Mouse (Mus musculus): ENCODE measurements around the gene Jph2. TPM values are rescaled to one million over a fixed set of nuclear protein-coding genes. Genes with fewer than 3 reads are reported as not detected.
A peak's percentile ranks its signal among the peaks of the same experiment; 100 is the strongest.

Gene Jph2
- polyA plus RNA-seq, 1 experiment = 0.52 TPM

DNA sequence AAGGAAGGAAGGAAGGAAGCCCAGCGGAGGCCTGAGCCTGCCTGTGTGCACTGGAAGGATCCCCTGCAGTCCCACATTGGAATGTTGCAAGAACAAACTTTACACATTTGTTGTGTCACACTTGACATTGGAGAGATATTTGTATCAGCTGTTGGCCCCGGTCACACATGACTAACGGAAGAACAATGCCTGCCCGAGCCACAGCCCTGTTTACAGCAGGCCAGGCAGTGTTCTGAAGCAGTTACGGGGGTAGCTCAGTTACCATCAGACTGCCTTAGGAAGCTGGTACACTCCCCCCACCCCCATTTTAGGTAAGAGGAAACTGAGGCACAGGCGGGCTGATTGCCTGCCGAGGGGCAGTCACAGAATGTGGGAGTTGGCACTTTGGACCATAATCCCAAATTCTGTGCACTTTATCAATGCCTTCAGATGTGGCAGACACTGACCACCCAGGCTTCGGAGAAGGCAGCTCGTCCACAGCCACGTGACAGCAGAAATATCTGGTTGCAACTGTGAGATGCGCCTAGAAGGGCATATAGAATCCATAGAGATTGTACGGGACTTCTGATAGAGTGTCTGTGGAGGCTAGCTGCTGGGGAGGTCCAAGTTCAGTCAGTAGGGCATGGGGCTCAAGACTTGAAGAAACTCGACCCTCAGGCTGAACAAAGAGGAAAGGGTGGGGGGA lies 52.7 kb downstream of the Jph2 start:
- TF ChIP-seq POLR2A (IDR thresholded peaks at IDR 0.05; ENCODE audit: borderline replicate concordance, insufficient read depth, low read length) (no peak), CTCF (IDR thresholded peaks at IDR 0.05; ENCODE audit: borderline replicate concordance, insufficient read depth, low read depth, low read length) (no peak)
- no peaks in the 10 kb centered on the region; the same call in 1 of the 2 replicates for H3K27me3 ChIP-seq (ENCODE audit: control insufficient read depth, insufficient read depth, low read length)
- 73% methylated on average over 13 of the region's 13 CpGs for WGBS
- no peak overlapping the region for H3K27ac ChIP-seq (ENCODE audit: insufficient read depth, low read length)
- no peak overlapping the region for H3K4me3 ChIP-seq (replicated peaks; ENCODE audit: insufficient read depth, low read depth, low read length)
- H3K4me1 ChIP-seq (ENCODE audit: control insufficient read depth, insufficient read depth, low read length) = no peaks in the 10 kb centered on the region
- no peak for DNase-seq

DNA sequence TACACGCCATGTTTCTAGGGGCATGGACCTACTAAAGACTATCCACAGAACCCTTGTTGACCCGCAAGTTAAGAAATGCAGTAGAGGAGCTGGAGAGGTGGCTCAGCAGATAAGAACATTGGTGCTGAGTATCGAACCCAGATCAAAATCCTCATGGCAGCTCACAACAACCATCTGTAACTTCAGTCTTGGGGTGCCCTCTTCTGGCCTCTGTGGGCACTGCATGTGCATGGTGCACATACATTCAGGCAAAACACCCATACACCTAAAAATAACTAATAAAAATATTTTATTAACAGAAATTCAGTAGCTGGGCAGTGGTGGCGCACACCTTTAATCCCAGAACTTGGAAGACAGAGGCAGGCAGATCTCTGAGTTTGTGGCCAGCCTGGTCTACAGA lies 54.1 kb downstream of the Jph2 start:
- peak in 1 of 2 experiments; percentile 13 for DNase-seq
- 83% methylated on average over 4 of the region's 4 CpGs for WGBS
- TF ChIP-seq POLR2A (IDR thresholded peaks at IDR 0.05; ENCODE audit: borderline replicate concordance, insufficient read depth, low read length) (no peak), CTCF (IDR thresholded peaks at IDR 0.05; ENCODE audit: borderline replicate concordance, insufficient read depth, low read depth, low read length) (peak; percentile 35; the same call in 1 of the 2 replicates)

DNA sequence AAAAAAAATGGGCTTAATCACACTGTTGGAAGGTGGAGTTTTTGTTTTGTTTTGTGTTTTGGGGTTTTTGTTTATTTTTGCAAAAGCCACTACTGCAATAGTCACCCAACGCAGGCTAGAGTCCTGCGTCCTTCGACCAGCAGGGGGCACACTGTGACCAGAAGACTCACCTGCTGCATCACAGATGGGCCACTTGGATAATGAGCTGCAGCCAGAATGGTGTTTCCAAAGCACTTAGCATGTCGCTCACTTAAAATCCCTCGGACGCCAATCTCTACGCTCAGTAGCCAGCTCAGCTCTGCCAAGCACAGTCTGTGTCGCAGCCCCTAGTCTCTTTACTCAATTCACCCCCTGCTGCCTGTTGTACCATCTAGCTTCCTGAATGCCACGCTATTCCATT lies 57.5 kb downstream of the Jph2 start:
- DNase-seq = peak; percentile 42 to 56
- H3K4me3 ChIP-seq (replicated peaks; ENCODE audit: insufficient read depth, low read depth, low read length) = no peak overlapping the region
- H3K4me1 ChIP-seq (ENCODE audit: control insufficient read depth, insufficient read depth, low read length) = no peaks in the 10 kb centered on the region
- WGBS = 3% methylated on average over 9 of the region's 9 CpGs
- TF ChIP-seq CTCF (IDR thresholded peaks at IDR 0.05; ENCODE audit: borderline replicate concordance, insufficient read depth, low read depth, low read length) (peak; percentile 94), POLR2A (IDR thresholded peaks at IDR 0.05; ENCODE audit: borderline replicate concordance, insufficient read depth, low read length) (no peak)
- peaks cover 1% of the 10 kb centered on the region; the same call in 1 of the 2 replicates for H3K27me3 ChIP-seq (ENCODE audit: control insufficient read depth, insufficient read depth, low read length)
- no peak overlapping the region for H3K27ac ChIP-seq (ENCODE audit: insufficient read depth, low read length)

More for the DNA sequence above, 54.1 kb downstream of the Jph2 start:
- Histone ChIP-seq H3K27me3 (ENCODE audit: control insufficient read depth, insufficient read depth, low read length) (peaks cover 1% of the 10 kb centered on the region; the same call in 1 of the 2 replicates), H3K27ac (ENCODE audit: insufficient read depth, low read length) (no peak overlapping the region), H3K4me3 (replicated peaks; ENCODE audit: insufficient read depth, low read depth, low read length) (no peak overlapping the region), H3K4me1 (ENCODE audit: control insufficient read depth, insufficient read depth, low read length) (no peaks in the 10 kb centered on the region)

DNA sequence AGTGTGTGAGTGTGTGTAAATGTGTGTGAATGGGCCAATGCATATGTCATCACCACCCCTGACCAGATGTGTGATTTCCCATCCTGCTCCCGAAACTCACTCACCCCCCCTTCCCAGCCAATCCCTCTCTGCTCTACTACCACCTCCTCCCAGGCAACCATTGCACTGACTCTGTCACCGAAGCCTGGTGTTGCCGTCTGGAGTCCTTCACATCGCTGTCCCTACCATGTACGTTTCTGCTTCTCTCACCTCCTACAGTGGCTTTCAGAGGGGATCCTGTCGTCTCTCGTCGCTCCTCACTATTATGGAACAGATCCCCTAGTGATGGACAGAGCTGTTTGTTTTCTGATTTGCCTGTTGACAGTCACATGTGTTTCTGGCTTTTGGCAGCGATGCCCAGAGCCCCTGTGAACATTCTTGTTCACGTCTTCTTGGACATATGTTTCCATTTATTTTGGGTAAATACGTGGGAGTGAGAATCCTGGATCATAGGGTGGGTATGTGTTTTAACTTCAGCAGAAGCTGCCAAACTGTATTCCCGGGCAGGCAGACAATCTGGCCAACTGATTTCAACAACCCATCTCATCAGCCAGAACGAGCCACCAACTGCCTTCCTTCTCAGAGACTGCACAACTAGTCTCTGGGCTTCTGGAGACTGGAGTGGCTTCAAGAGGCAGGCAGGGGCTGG lies 65.3 kb downstream of the Jph2 start:
- TF ChIP-seq POLR2A (IDR thresholded peaks at IDR 0.05; ENCODE audit: borderline replicate concordance, insufficient read depth, low read length) = no peak
- no peak for TF ChIP-seq CTCF (IDR thresholded peaks at IDR 0.05; ENCODE audit: borderline replicate concordance, insufficient read depth, low read depth, low read length)
- peaks cover 13% of the 10 kb centered on the region for H3K4me1 ChIP-seq (ENCODE audit: control insufficient read depth, insufficient read depth, low read length)
- H3K27ac ChIP-seq (ENCODE audit: insufficient read depth, low read length) = no peak overlapping the region
- H3K27me3 ChIP-seq (ENCODE audit: control insufficient read depth, insufficient read depth, low read length) = no peaks in the 10 kb centered on the region
- 15% methylated on average over 13 of the region's 13 CpGs for WGBS
- peak in 1 of 2 experiments; percentile 4 for DNase-seq
- no peak overlapping the region for H3K4me3 ChIP-seq (replicated peaks; ENCODE audit: insufficient read depth, low read depth, low read length)

DNA sequence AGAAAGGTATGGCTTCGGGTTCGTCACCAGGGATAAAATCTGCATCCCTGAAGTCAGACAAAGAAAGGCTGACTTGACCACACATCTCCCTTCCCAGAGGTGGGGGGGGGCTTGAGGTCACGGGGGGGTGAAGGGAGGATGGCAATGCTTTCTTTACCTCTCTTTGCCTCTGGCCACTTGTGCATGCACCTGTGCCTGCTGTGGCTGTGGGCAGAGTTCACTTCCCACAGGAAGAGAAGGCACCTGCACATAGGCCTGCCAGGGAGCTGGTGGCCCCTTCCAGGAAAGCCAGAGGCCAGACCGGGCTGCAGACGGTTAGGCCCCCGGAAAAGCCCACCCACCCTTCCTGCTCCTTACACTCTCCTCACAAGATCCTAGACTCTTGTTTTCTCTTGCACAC lies 66.4 kb downstream of the Jph2 start:
- peaks cover 13% of the 10 kb centered on the region for H3K4me1 ChIP-seq (ENCODE audit: control insufficient read depth, insufficient read depth, low read length)
- H3K4me3 ChIP-seq (replicated peaks; ENCODE audit: insufficient read depth, low read depth, low read length) = no peak overlapping the region
- 83% methylated on average over 6 of the region's 6 CpGs for whole genome bisulfite sequencing
- no peak for TF ChIP-seq CTCF (IDR thresholded peaks at IDR 0.05; ENCODE audit: borderline replicate concordance, insufficient read depth, low read depth, low read length)
- TF ChIP-seq POLR2A (IDR thresholded peaks at IDR 0.05; ENCODE audit: borderline replicate concordance, insufficient read depth, low read length) = no peak
- no peak overlapping the region for H3K27ac ChIP-seq (ENCODE audit: insufficient read depth, low read length)
- H3K27me3 ChIP-seq (ENCODE audit: control insufficient read depth, insufficient read depth, low read length) = no peaks in the 10 kb centered on the region
- no peak for DNase-seq

DNA sequence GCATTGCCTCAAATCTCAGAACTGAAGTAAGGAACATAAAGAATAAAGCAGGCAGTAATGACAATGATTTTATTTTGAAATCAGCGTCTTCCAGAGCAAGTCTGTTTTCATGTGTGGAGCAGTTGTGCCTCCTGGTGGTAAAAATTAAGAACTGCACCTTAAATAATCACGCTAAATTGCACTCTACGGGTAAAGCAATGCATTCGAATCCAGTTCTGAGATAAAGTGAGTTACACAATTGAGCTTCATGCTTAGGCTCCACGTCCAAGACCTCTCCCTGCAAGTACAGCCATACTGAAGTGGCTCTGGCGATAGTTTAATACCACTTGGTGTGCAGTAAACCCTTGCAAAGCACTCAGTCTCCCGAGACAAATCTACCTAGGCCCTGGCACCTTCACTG lies 67.1 kb downstream of the Jph2 start:
- no peak overlapping the region for H3K4me3 ChIP-seq (replicated peaks; ENCODE audit: insufficient read depth, low read depth, low read length)
- 27% methylated on average over 7 of the region's 7 CpGs for WGBS
- no peak for TF ChIP-seq POLR2A (IDR thresholded peaks at IDR 0.05; ENCODE audit: borderline replicate concordance, insufficient read depth, low read length)
- TF ChIP-seq CTCF (IDR thresholded peaks at IDR 0.05; ENCODE audit: borderline replicate concordance, insufficient read depth, low read depth, low read length) = peak; percentile 44; the same call in 1 of the 2 replicates
- H3K27me3 ChIP-seq (ENCODE audit: control insufficient read depth, insufficient read depth, low read length) = no peaks in the 10 kb centered on the region
- H3K4me1 ChIP-seq (ENCODE audit: control insufficient read depth, insufficient read depth, low read length) = peaks cover 13% of the 10 kb centered on the region
- DNase-seq = peak; percentile 11 to 24
- H3K27ac ChIP-seq (ENCODE audit: insufficient read depth, low read length) = no peak overlapping the region

DNA sequence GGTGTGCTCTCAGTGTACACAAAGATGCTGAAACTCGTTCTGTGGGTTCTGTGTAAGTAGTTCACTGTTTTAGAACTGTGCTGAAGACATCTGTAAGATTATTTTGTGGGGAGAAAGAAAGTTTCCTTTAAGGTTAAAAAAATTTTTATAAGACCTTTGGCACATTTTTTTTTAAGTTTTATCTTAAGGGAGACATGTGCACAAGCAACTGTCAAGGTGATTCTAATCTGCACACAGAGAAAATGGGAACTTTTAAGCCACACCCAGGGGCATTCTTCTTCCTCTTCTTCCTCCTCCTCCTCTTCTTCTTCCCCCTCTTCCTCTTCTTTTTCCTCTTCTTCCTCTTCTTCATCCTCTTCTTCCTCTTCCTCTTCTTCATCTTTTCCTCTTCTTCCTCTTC lies 74.6 kb downstream of the Jph2 start:
- Histone ChIP-seq H3K4me3 (replicated peaks; ENCODE audit: insufficient read depth, low read depth, low read length) (no peak overlapping the region), H3K4me1 (ENCODE audit: control insufficient read depth, insufficient read depth, low read length) (no peaks in the 10 kb centered on the region), H3K27ac (ENCODE audit: insufficient read depth, low read length) (no peak overlapping the region), H3K27me3 (ENCODE audit: control insufficient read depth, insufficient read depth, low read length) (no peaks in the 10 kb centered on the region)
- 46% methylated on average over 1 of the region's 1 CpGs for WGBS
- DNase-seq = no peak
- no peak for TF ChIP-seq CTCF (IDR thresholded peaks at IDR 0.05; ENCODE audit: borderline replicate concordance, insufficient read depth, low read depth, low read length)
- TF ChIP-seq POLR2A (IDR thresholded peaks at IDR 0.05; ENCODE audit: borderline replicate concordance, insufficient read depth, low read length) = no peak

DNA sequence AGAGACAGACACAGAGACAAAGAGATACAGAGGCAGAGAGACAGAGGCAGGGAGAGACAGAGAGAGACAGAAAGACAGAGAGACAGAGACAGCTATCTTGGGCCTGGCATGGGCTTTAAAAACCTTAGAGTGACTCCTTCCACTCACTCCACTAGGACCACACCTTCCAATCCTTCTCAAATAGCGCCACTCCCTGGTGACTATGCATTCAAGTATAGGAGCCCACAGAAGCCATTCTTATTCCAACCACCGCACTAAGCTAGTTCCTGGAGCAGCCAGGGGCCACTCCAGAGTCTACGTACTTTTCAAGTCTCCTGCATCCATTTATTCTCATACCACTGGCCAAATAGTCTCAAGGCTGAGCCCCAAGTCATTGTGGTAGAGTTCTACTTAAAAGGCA lies 79.0 kb downstream of the Jph2 start:
- 87% methylated on average over 3 of the region's 3 CpGs for WGBS
- no peak for DNase-seq
- no peak overlapping the region for H3K4me3 ChIP-seq (replicated peaks; ENCODE audit: insufficient read depth, low read depth, low read length)
- no peaks in the 10 kb centered on the region for H3K27me3 ChIP-seq (ENCODE audit: control insufficient read depth, insufficient read depth, low read length)
- TF ChIP-seq CTCF (IDR thresholded peaks at IDR 0.05; ENCODE audit: borderline replicate concordance, insufficient read depth, low read depth, low read length) (no peak), POLR2A (IDR thresholded peaks at IDR 0.05; ENCODE audit: borderline replicate concordance, insufficient read depth, low read length) (no peak)
- H3K4me1 ChIP-seq (ENCODE audit: control insufficient read depth, insufficient read depth, low read length) = peaks cover 5% of the 10 kb centered on the region
- H3K27ac ChIP-seq (ENCODE audit: insufficient read depth, low read length) = no peak overlapping the region
